Mouse (Mus musculus) midbrain, embryonic 12.5 days (tissue): ENCODE results near the gene Csrnp1. TPM values are rescaled to one million over a fixed set of nuclear protein-coding genes. Genes with fewer than 3 reads are reported as not detected.

Experiments
- ATAC-seq: fragments of 200-750 bp; cut with Nextera tagmentation; 2 replicates; pipeline ENCODE4 v1.8.0; 2017; ENCODE audit warnings: low read depth, moderate TSS enrichment, moderate library complexity; ENCODE audit not compliant: low FRiP score
- H3K27ac ChIP-seq: fragments of 300-500 bp; sonication (generic); replicated peaks from 2 replicates; pipeline ENCODE4 v1.5.1; 2016; ENCODE audit warnings: mild to moderate bottlenecking
- H3K27me3 ChIP-seq: fragments of 300-500 bp; sonication (generic); 2 replicates; pipeline ENCODE4 v1.6.1; 2016; ENCODE audit warnings: mild to moderate bottlenecking
- H3K36me3 ChIP-seq: fragments of 300-500 bp; sonication (generic); 2 replicates; pipeline ENCODE4 v1.6.1; 2016
- H3K4me1 ChIP-seq: fragments of 300-500 bp; sonication (generic); 2 replicates; pipeline ENCODE4 v1.6.1; 2016
- H3K4me2 ChIP-seq: fragments of 300-500 bp; sonication (generic); replicated peaks from 2 replicates; pipeline ENCODE4 v1.6.1; 2016; ENCODE audit warnings: mild to moderate bottlenecking, moderate library complexity
- H3K4me3 ChIP-seq: fragments of 300-500 bp; sonication (generic); 2 replicates; pipeline ENCODE4 v1.5.1; 2016; ENCODE audit warnings: mild to moderate bottlenecking
- H3K9ac ChIP-seq: fragments of 300-500 bp; sonication (generic); replicated peaks from 2 replicates; pipeline ENCODE4 v1.6.1; 2016; ENCODE audit warnings: mild to moderate bottlenecking, moderate library complexity
- H3K9me3 ChIP-seq: fragments of 300-500 bp; sonication (generic); 2 replicates; pipeline ENCODE4 v1.6.1; 2016; ENCODE audit warnings: mild to moderate bottlenecking
- WGBS: fragments of 180-500 bp; shearing (Covaris S2); methylation state at CpG from one replicate; pipeline ENCODE4 v1.1.7; 2016; 5-methylcytosine and 5-hydroxymethylcytosine counted together
- polyA plus RNA-seq: library from polyadenylated mRNA; unstranded; fragments of >200 nt; fragmentation: Nextera tagmentation; extraction: Ambion mirVana; gene quantifications from 2 replicates; pipeline ENCODE4 v1.2.1, GENCODE M21; 2016

The Csrnp1 gene
- 0.89 and 1.5 TPM in 2 replicates for polyA plus RNA-seq

DNA sequence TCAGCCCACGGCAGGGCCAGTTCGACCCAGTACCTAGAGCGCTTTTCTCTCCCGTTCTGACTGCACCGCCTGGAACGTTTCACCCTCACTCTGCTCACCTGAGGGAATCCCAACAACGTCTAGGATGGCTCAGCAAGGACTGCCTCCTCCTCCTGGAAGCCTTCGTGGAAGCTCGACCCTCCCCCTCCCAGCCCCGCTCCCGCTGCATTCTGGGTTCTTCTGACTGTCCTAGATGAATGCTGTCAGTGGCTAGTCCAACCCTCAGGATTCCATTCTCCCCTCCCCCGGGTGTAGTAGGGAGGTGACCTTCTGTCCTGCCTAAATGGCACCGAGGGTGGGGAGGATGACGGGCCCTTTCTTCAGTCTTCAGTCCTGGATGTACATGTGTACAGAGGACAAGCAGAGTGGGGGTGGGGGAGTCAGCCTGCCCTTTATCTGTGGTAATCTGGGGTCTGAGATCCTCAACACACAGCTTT is at the start of gene Csrnp1:
Gene Csrnp1 (minus strand): TSS at position 123 of the 476 bp plus-strand sequence.
- H3K4me1 ChIP-seq: peaks cover 40% of the 10 kb centered on the region

DNA sequence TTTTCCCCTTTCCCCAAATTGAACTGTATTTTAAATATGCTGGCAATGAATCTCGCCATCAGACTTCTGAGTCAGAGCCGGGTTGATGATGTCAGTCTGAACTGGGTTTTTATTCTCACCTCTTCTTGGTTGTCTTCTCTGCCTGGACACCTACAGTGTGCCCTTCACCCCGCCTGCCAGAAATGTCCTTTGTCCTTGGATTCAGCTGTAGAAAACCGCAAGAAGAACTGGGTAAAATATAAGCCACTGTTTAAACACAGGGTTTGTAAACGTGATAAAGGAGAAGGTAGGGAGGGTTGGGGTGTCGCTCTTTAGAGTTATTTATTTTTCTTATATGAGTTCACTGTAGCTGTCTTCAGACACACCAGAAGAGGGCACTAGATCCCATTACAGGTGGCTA is 48.3 kb upstream of the Csrnp1 start:
- H3K4me3 ChIP-seq: no peak overlapping the region
- no peak overlapping the region for H3K27ac ChIP-seq
- no peak overlapping the region for H3K4me2 ChIP-seq
- no peaks in the 10 kb centered on the region for H3K36me3 ChIP-seq
- H3K9ac ChIP-seq: no peak overlapping the region
- H3K9me3 ChIP-seq: no peaks in the 10 kb centered on the region
- 89% methylated on average over 6 of the region's 6 CpGs for WGBS
- no peaks in the 10 kb centered on the region for H3K4me1 ChIP-seq
- no peaks in the 10 kb centered on the region for H3K27me3 ChIP-seq
- ATAC-seq: no peak

More for the DNA sequence above, at the start of gene Csrnp1:
- 5% methylated on average over 14 of the region's 14 CpGs for WGBS
- H3K4me2 ChIP-seq: peak within 1 kb of the TSS; percentile 85
- peaks cover 46% of the 10 kb centered on the region for H3K27me3 ChIP-seq
- peak within 1 kb of the TSS; percentile 52 for H3K9ac ChIP-seq
- H3K9me3 ChIP-seq: no peaks in the 10 kb centered on the region
- no peaks in the 10 kb centered on the region for H3K36me3 ChIP-seq
- peak within 1 kb of the TSS; percentile 57 for H3K4me3 ChIP-seq
- no peak within 1 kb of the TSS for H3K27ac ChIP-seq
- ATAC-seq: no peak

DNA sequence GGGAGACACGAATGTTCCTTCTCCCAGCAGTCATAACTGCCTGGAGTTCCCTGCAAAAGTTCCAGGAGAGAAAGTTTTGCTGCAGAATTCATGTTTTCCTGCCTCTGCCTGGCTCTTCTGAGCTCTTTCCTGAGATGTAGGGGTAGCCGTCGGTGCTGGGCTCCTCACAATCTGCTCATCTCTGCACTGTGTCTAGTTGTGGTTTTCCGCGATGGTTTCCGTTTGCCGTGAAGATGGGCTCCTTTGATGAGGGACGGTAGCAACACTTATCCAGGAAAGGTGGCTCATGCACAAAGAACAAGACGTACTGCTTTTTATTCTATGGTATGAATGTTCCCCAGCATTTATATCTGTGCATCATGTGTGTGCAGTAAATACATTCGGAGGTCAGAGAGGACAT is 46.0 kb upstream of the Csrnp1 start:
- no peak for ATAC-seq
- H3K9ac ChIP-seq: no peak overlapping the region
- H3K36me3 ChIP-seq: no peaks in the 10 kb centered on the region
- H3K27me3 ChIP-seq: peaks cover 8% of the 10 kb centered on the region; the same call in 1 of the 2 replicates
- no peak overlapping the region for H3K4me2 ChIP-seq
- no peaks in the 10 kb centered on the region for H3K9me3 ChIP-seq
- H3K4me3 ChIP-seq: no peak overlapping the region
- 89% methylated on average over 10 of the region's 10 CpGs for WGBS
- no peak overlapping the region for H3K27ac ChIP-seq
- no peaks in the 10 kb centered on the region for H3K4me1 ChIP-seq

GRCm38 (mm10) chr9:120029880-120030279 is 45.4 kb upstream of the Csrnp1 start:
- no peak overlapping the region for H3K9ac ChIP-seq
- WGBS: 94% methylated on average over 6 of the region's 6 CpGs
- H3K36me3 ChIP-seq: no peaks in the 10 kb centered on the region
- H3K9me3 ChIP-seq: no peaks in the 10 kb centered on the region
- no peaks in the 10 kb centered on the region for H3K4me1 ChIP-seq
- H3K27me3 ChIP-seq: peaks cover 8% of the 10 kb centered on the region; the same call in 1 of the 2 replicates
- H3K4me2 ChIP-seq: no peak overlapping the region
- no peak overlapping the region for H3K27ac ChIP-seq
- no peak overlapping the region for H3K4me3 ChIP-seq
- no peak for ATAC-seq

GRCm38 (mm10) chr9:120027401-120028151 is 43.1 kb upstream of the Csrnp1 start:
- Histone ChIP-seq H3K4me3 (no peak overlapping the region), H3K9ac (no peak overlapping the region), H3K4me2 (no peak overlapping the region), H3K9me3 (no peaks in the 10 kb centered on the region), H3K27ac (no peak overlapping the region), H3K4me1 (no peaks in the 10 kb centered on the region), H3K27me3 (peaks cover 8% of the 10 kb centered on the region; the same call in 1 of the 2 replicates), H3K36me3 (no peaks in the 10 kb centered on the region)
- WGBS: 31% methylated on average over 14 of the region's 14 CpGs
- ATAC-seq: peak; percentile 62; the same call in 1 of the 2 replicates

DNA sequence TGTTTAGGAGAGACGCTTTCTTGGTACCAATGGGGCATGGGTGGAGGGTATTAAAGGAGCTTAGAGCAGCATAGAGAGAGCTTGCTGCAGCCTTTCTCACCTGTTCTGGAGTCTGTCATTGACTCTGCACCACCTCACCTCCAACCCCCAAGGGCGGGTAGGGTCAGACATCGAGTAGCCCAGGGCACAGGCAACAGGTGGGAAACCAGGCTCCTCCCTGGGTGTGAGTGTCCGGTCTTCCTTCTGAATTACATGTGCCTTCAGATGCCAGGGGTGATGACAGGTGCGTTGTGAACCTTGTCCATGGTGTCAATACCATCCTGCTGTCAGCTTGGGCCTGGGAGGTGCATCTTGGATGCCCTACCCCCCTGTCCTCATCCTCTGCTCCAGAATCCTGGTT is 40.2 kb upstream of the Csrnp1 start:
- Histone ChIP-seq H3K9me3 (no peaks in the 10 kb centered on the region), H3K9ac (no peak overlapping the region), H3K36me3 (no peaks in the 10 kb centered on the region), H3K4me3 (no peak overlapping the region), H3K27me3 (peaks cover 8% of the 10 kb centered on the region; the same call in 1 of the 2 replicates), H3K27ac (no peak overlapping the region), H3K4me1 (no peaks in the 10 kb centered on the region), H3K4me2 (no peak overlapping the region)
- 81% methylated on average over 5 of the region's 5 CpGs for WGBS
- no peak for ATAC-seq

DNA sequence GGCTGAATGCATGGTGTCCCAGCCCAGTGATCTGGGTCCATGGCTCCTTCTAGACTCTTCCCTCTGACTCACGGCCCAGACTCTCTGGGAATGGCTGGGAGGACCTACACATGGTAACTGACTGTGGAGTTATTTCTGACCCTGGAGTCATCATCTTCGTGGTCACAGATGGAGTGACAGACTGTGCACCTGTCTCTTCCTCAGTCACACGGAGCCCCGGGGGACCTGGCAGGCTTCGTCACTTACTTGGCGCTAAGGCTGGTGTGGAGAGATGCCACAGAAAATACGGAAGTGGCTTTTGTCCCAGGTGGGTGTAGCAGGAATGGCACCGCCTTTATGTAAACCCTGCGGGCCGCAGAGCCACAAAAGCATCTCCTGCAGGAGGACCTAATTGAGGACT is 39.7 kb upstream of the Csrnp1 start:
- no peak overlapping the region for H3K4me2 ChIP-seq
- WGBS: 84% methylated on average over 10 of the region's 10 CpGs
- H3K27me3 ChIP-seq: peaks cover 8% of the 10 kb centered on the region; the same call in 1 of the 2 replicates
- no peak for ATAC-seq
- H3K9me3 ChIP-seq: no peaks in the 10 kb centered on the region
- H3K9ac ChIP-seq: no peak overlapping the region
- no peak overlapping the region for H3K27ac ChIP-seq
- no peaks in the 10 kb centered on the region for H3K36me3 ChIP-seq
- H3K4me3 ChIP-seq: no peak overlapping the region
- no peaks in the 10 kb centered on the region for H3K4me1 ChIP-seq

DNA sequence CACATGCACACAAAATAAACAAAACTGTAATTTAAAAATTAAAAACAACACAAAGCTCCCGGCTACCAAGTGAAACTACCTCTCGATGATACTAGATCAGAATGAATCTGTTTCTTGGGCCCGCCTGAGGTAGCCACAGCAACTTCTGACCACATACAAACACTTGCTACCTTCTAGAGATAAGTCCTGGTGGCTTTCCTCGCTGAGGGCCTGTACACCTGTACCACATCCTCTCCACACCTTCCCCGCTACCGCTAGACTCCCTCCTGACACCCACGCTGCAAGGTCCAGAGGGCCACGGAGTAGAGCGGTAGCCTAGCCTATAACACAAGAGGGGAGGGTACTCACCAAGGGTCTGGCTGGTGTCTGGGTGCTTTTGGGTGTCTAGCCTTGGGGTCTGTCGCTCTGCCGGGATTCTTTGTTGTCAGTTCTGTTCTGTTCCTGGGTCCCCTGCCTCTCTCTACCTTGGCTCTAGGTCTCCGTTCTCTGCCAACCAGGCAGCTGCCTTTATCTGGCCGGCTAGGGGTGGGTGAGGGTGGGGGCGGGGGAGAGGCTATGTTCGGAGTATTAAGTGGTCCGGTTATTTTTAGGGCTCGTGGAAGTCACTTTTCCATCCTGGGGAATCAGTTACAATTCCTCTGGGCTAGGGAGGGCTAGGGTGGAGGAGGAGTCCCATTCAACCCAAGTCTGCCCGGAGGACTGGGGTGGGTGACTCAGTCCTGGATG is 38.8 kb upstream of the Csrnp1 start, which contains the start of gene Xirp1:
Gene Xirp1 (minus strand): TSS at position 513 of the 726 bp plus-strand sequence.
- Histone ChIP-seq H3K4me1 (no peaks in the 10 kb centered on the region), H3K27me3 (peaks cover 8% of the 10 kb centered on the region; the same call in 1 of the 2 replicates), H3K27ac (no peak within 1 kb of the TSS), H3K9ac (no peak within 1 kb of the TSS), H3K9me3 (no peaks in the 10 kb centered on the region), H3K4me3 (no peak within 1 kb of the TSS), H3K4me2 (no peak within 1 kb of the TSS), H3K36me3 (no peaks in the 10 kb centered on the region)
- ATAC-seq: no peak
- 86% methylated on average over 18 of the region's 18 CpGs for WGBS

GRCm38 (mm10) chr9:120021164-120021563 is 36.7 kb upstream of the Csrnp1 start:
- Histone ChIP-seq H3K4me2 (no peak overlapping the region), H3K27me3 (no peaks in the 10 kb centered on the region), H3K4me3 (no peak overlapping the region), H3K4me1 (no peaks in the 10 kb centered on the region), H3K9me3 (no peaks in the 10 kb centered on the region), H3K9ac (no peak overlapping the region), H3K36me3 (no peaks in the 10 kb centered on the region), H3K27ac (no peak overlapping the region)
- no peak for ATAC-seq
- 72% methylated on average over 5 of the region's 5 CpGs for WGBS

- 45% methylated on average over 7 of the region's 7 CpGs for WGBS
Measured at GRCm38 (mm10) chr9:120020285-120020890, 35.9 kb upstream of the Csrnp1 start.

DNA sequence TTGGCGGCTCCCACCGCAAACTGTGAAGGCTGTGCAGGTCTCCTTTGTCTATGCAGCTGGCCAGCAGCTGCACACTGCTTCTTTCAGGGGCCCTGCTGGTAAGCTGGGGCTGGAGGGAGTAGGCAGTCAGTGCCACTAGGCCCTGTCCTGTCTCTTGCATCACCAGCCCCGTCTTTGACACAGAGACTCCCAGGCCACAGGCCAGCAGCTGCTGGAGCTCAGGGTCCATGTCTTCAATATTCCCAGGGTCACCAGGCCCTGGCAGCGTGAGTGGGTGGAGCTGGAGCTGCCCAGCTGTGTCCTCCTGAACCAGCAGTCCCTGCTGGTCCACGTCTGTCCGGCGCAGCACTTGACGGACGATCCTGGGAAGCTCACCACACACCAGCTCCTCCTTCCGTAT is 32.5 kb upstream of the Csrnp1 start:
- Histone ChIP-seq H3K4me3 (no peak overlapping the region), H3K9ac (no peak overlapping the region), H3K27ac (no peak overlapping the region), H3K4me2 (no peak overlapping the region), H3K27me3 (peaks cover 23% of the 10 kb centered on the region), H3K4me1 (no peaks in the 10 kb centered on the region), H3K9me3 (no peaks in the 10 kb centered on the region), H3K36me3 (no peaks in the 10 kb centered on the region)
- 74% methylated on average over 10 of the region's 10 CpGs for WGBS
- ATAC-seq: no peak

More at GRCm38 (mm10) chr9:120020285-120020890, 35.9 kb upstream of the Csrnp1 start:
- no peak for ATAC-seq
- Histone ChIP-seq H3K9ac (no peak overlapping the region), H3K9me3 (no peaks in the 10 kb centered on the region), H3K27me3 (0 out of 2 replicates have a peak, but pooled peaks cover 2% of the 10 kb centered on the region), H3K4me3 (no peak overlapping the region), H3K36me3 (no peaks in the 10 kb centered on the region), H3K4me2 (no peak overlapping the region), H3K4me1 (no peaks in the 10 kb centered on the region), H3K27ac (no peak overlapping the region)
